Mouse (Mus musculus): Measurements from ENCODE around the gene Gm10447. TPM values are rescaled to one million over a fixed set of nuclear protein-coding genes. Genes with fewer than 3 reads are reported as not detected.

Gm10447 gene
- not detected for polyA plus RNA-seq (2014; fragmentation: Illumina TruSeq; extraction: RNeasy Lipid Tissue Mini Kit (QIAGEN cat#74804); ENCODE audit: low replicate concordance)

GRCm38 (mm10) chr11:53456474-53457371 lies at the start of gene Gm10447, which contains the start of gene Shroom1:
Gene Gm10447, minus strand, starts transcription at chr11:53457110.
Gene Shroom1, plus strand, starts transcription at chr11:53457205.

GRCm38 (mm10) chr11:53479783-53480301 lies 22.9 kb upstream of the Gm10447 start, which contains the start of the genes Gm9945 and Sowaha:
Gene Gm9945, plus strand, starts transcription at chr11:53480166.
Gene Sowaha, minus strand, starts transcription at chr11:53480274.

GRCm38 (mm10) chr11:53469968-53470695 lies 13.2 kb upstream of the Gm10447 start, which contains the start of gene Gm9837:
Gene Gm9837, minus strand, starts transcription at chr11:53470479.

DNA sequence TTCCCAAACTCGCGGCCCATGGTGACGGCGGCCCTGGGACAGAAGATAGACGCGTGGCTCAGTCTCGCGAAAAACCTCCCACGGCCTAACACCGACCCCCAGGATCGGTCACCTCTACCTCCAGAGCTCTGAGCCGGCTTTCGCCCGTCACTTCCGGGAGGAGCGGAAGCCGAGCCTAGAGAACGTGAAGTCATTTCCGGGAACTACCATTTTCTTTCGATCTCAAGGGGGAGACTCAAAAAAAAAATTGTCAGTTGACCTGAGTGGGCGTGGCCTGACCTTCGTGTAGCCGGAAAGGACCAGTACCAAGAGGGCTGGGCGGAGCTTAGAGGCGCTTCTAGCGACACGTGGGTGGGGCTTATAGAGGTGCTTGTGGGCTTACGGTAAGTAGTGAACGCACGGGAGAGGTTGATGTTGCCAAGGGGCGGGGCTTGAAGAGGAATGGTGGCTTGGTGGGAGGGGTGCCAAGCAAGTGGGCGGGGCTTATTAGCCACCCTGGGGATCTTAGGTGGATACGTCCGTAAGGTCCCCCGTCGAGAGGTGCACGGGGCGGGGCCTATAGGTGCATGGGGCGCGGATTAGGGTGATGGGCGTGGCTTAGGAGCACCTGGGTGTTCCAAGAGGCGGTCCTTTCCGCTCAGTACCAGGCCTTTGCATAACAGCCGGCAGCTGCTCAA lies 26.1 kb downstream of the Gm10447 start, which contains the start of the genes Uqcrq and Gdf9:
Gene Uqcrq, minus strand, starts transcription at position 162 of the 677 bp plus-strand sequence.
Gene Gdf9, plus strand, starts transcription at position 354 of the 677 bp plus-strand sequence.

GRCm38 (mm10) chr11:53423036-53423435 lies 33.9 kb downstream of the Gm10447 start, which contains the start of gene Leap2:
Gene Leap2, minus strand, starts transcription at chr11:53423170.

Other genes with a start within 250 kb of the Gm10447 start
- 506 TPM for gene Hspa4, start 156.7 kb downstream of the Gm10447 start, polyA plus RNA-seq (2014; fragmentation: Illumina TruSeq; extraction: RNeasy Lipid Tissue Mini Kit (QIAGEN cat#74804); ENCODE audit: low replicate concordance)
- gene Zcchc10, start 132.4 kb downstream of the Gm10447 start, polyA plus RNA-seq (2014; fragmentation: Illumina TruSeq; extraction: RNeasy Lipid Tissue Mini Kit (QIAGEN cat#74804); ENCODE audit: low replicate concordance): 19.8 TPM
- gene Aff4, start 106.3 kb downstream of the Gm10447 start, polyA plus RNA-seq (2014; fragmentation: Illumina TruSeq; extraction: RNeasy Lipid Tissue Mini Kit (QIAGEN cat#74804); ENCODE audit: low replicate concordance): 123 TPM
- 235 TPM for gene Leap2, start 33.9 kb downstream of the Gm10447 start, polyA plus RNA-seq (2014; fragmentation: Illumina TruSeq; extraction: RNeasy Lipid Tissue Mini Kit (QIAGEN cat#74804); ENCODE audit: low replicate concordance)
- 14.6 TPM for gene Uqcrq, start 26.3 kb downstream of the Gm10447 start, polyA plus RNA-seq (2014; fragmentation: Illumina TruSeq; extraction: RNeasy Lipid Tissue Mini Kit (QIAGEN cat#74804); ENCODE audit: low replicate concordance)
- not detected for gene Gdf9, start 26.1 kb downstream of the Gm10447 start, polyA plus RNA-seq (2014; fragmentation: Illumina TruSeq; extraction: RNeasy Lipid Tissue Mini Kit (QIAGEN cat#74804); ENCODE audit: low replicate concordance)
- gene Shroom1, start 95 bp upstream of the Gm10447 start, polyA plus RNA-seq (2014; fragmentation: Illumina TruSeq; extraction: RNeasy Lipid Tissue Mini Kit (QIAGEN cat#74804); ENCODE audit: low replicate concordance): 0.19 TPM
- not detected for gene Gm9837, start 13.4 kb upstream of the Gm10447 start, polyA plus RNA-seq (2014; fragmentation: Illumina TruSeq; extraction: RNeasy Lipid Tissue Mini Kit (QIAGEN cat#74804); ENCODE audit: low replicate concordance)
- gene Gm9945, start 23.1 kb upstream of the Gm10447 start, polyA plus RNA-seq (2014; fragmentation: Illumina TruSeq; extraction: RNeasy Lipid Tissue Mini Kit (QIAGEN cat#74804); ENCODE audit: low replicate concordance): not detected
- 22.2 TPM for gene Sowaha, start 23.2 kb upstream of the Gm10447 start, polyA plus RNA-seq (2014; fragmentation: Illumina TruSeq; extraction: RNeasy Lipid Tissue Mini Kit (QIAGEN cat#74804); ENCODE audit: low replicate concordance)
- gene Sept8, start 62.1 kb upstream of the Gm10447 start, polyA plus RNA-seq (2014; fragmentation: Illumina TruSeq; extraction: RNeasy Lipid Tissue Mini Kit (QIAGEN cat#74804); ENCODE audit: low replicate concordance): 5.9 TPM
- 3.8 TPM for gene Kif3a, start 110.3 kb upstream of the Gm10447 start, polyA plus RNA-seq (2014; fragmentation: Illumina TruSeq; extraction: RNeasy Lipid Tissue Mini Kit (QIAGEN cat#74804); ENCODE audit: low replicate concordance)
- gene Il4, start 161.6 kb upstream of the Gm10447 start, polyA plus RNA-seq (2014; fragmentation: Illumina TruSeq; extraction: RNeasy Lipid Tissue Mini Kit (QIAGEN cat#74804); ENCODE audit: low replicate concordance): not detected
- not detected for gene Il13, start 177.6 kb upstream of the Gm10447 start, polyA plus RNA-seq (2014; fragmentation: Illumina TruSeq; extraction: RNeasy Lipid Tissue Mini Kit (QIAGEN cat#74804); ENCODE audit: low replicate concordance)

All from small intestine, adult 10 weeks (tissue).